In the genomic region with DNA sequence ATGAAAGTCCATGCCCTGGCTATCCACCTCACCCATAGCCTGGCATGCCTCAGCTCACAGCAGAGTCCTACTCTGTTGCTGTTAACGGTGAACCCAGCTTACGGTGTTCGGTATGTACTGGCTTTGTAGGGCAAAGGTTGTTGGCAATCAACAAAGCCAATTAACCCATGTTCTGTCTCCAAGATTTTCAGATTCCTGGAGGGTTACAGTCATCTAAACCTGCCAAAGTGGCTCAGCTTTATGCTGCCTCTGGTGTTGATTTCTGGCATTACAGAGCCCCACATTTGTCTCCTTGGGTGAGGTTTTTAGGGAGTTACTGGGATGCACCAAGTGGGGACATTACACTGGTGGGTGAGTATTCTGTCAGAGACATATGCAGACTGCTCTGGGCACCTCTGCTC, we compare ENCODE assay signal across 8 mouse cellular contexts. TPM values are rescaled to one million over a fixed set of nuclear protein-coding genes. Genes with fewer than 3 reads are reported as not detected.
A peak's percentile ranks its signal among the peaks of the same experiment; 100 is the strongest.
DNase-seq lines count a peak whose midpoint lies in the region; ATAC-seq lines count a peak whose summit lies in the region.

No protein-coding gene starts in this region.

- no peak overlapping the region for H3K9ac ChIP-seq in forebrain, embryonic 14.5 days (ENCODE audit: low read length)
- H3K9ac ChIP-seq in forebrain, embryonic 15.5 days (replicated peaks): no peak overlapping the region

- no peak for ATAC-seq in forebrain, embryonic 14.5 days
- ATAC-seq in forebrain, embryonic 15.5 days (replicated peaks): no peak

- no peak overlapping the region for H3K4me3 ChIP-seq in forebrain, embryonic 14.5 days (ENCODE audit: low read depth, low read length)
- no peak overlapping the region for H3K4me3 ChIP-seq in forebrain, embryonic 15.5 days

- 0 out of 2 replicates have a peak, but pooled peaks cover 2% of the 10 kb centered on the region for H3K27me3 ChIP-seq in forebrain, embryonic 14.5 days (replicated peaks; ENCODE audit: control insufficient read depth, insufficient read depth, low read length)
- peaks cover 3% of the 10 kb centered on the region; the same call in 1 of the 2 replicates for H3K27me3 ChIP-seq in forebrain, embryonic 15.5 days

- no peaks in the 10 kb centered on the region for H3K9me3 ChIP-seq in forebrain, embryonic 14.5 days (replicated peaks; ENCODE audit: control insufficient read depth, low read length)
- no peaks in the 10 kb centered on the region for H3K9me3 ChIP-seq in forebrain, embryonic 15.5 days

- DNase-seq in forebrain, embryonic 14.5 days (ENCODE audit: low spot score): peak; percentile 23
- peak; percentile 55 for DNase-seq in right cerebral cortex, adult 2 months (ENCODE audit: low spot score in 2 of 2)
- DNase-seq in right cerebral cortex, postnatal 36 days (ENCODE audit: low spot score in 2 of 2): no peak
- peak; percentile 69 to 82 for DNase-seq in cerebellum, postnatal 14 days
- peak; percentile 79 to 80 for DNase-seq in kidney, postnatal 25 days
- DNase-seq in thymus, postnatal 0 days (ENCODE audit: low spot score): peak; percentile 49
- no peak for DNase-seq in ovary, postnatal 10 days (ENCODE audit: low spot score)

- no peak overlapping the region for H3K27ac ChIP-seq in forebrain, embryonic 14.5 days (ENCODE audit: low read depth, low read length)
- H3K27ac ChIP-seq in forebrain, embryonic 15.5 days (replicated peaks): no peak overlapping the region

- H3K36me3 ChIP-seq in forebrain, embryonic 14.5 days (ENCODE audit: control insufficient read depth, insufficient read depth, low read length): no peaks in the 10 kb centered on the region
- H3K36me3 ChIP-seq in forebrain, embryonic 15.5 days: no peaks in the 10 kb centered on the region

- no peak overlapping the region for H3K4me2 ChIP-seq in forebrain, embryonic 14.5 days (ENCODE audit: low read length)
- no peak overlapping the region for H3K4me2 ChIP-seq in forebrain, embryonic 15.5 days (replicated peaks)

- no peaks in the 10 kb centered on the region for H3K4me1 ChIP-seq in forebrain, embryonic 14.5 days (ENCODE audit: control insufficient read depth, insufficient read depth, low read length)
- no peaks in the 10 kb centered on the region for H3K4me1 ChIP-seq in forebrain, embryonic 15.5 days

- WGBS in forebrain, embryonic 14.5 days: 83% methylated on average over 3 of the region's 3 CpGs
- WGBS in forebrain, embryonic 15.5 days: 74% methylated on average over 3 of the region's 3 CpGs

RNA-seq across cellular contexts. Expression of gene Cbfa2t3, which starts 1.7 kb away (rescaled TPM):
- 10.4 and 11.5 TPM in 2 replicates for polyA plus RNA-seq in forebrain, embryonic 14.5 days (2014; fragmentation: Nextera tagmentation; extraction: Ambion mirVana)
- 13.2 and 14.0 TPM in 2 replicates for polyA plus RNA-seq in forebrain, embryonic 15.5 days (2015; fragmentation: Nextera tagmentation; extraction: Ambion mirVana)
- polyA plus RNA-seq in thymus, postnatal 0 days (2015; fragmentation: Nextera tagmentation; extraction: Ambion mirVana): 15.2 and 16.7 TPM in 2 replicates

Comparison
In these comparisons a context has a peak if more than half of its experiments do, and no peak if none do; other contexts are left out.
1. DNase-seq: peak in forebrain, embryonic 14.5 days (single experiment), right cerebral cortex, adult 2 months (2 of 2), cerebellum, postnatal 14 days (2 of 2), kidney, postnatal 25 days (2 of 2) and thymus, postnatal 0 days (single experiment); none in right cerebral cortex, postnatal 36 days (0 of 2) and ovary, postnatal 10 days (single experiment).